Mouse (Mus musculus) olfactory bulb, adult 2 months (tissue): ENCODE results near the gene Nr1d2.

ENCODE experiments used
- CTCF ChIP-seq: fragments of 200-500 bp; IDR thresholded peaks from 2 replicates; pipeline ENCODE4 v1.5.1; 2012; ENCODE audit warnings: low read depth, mild to moderate bottlenecking, low read length, moderate library complexity; ENCODE audit not compliant: insufficient read depth
- POLR2A ChIP-seq: fragments of 200-500 bp; IDR thresholded peaks from 2 replicates; pipeline ENCODE4 v1.6.1; 2012; ENCODE audit warnings: mild to moderate bottlenecking, low read depth, low read length, moderate library complexity; ENCODE audit not compliant: insufficient read depth

GRCm38 (mm10) chr14:18210795-18211194 lies 28.1 kb downstream of the Nr1d2 start:
- TF ChIP-seq POLR2A (no peak), CTCF (no peak)
